Mouse (Mus musculus) erythroblast, adult 5-6 weeks (primary cell): ENCODE measurements around the gene Coq3. TPM values are rescaled to one million over a fixed set of nuclear protein-coding genes. Genes with fewer than 3 reads are reported as not detected.
A peak's percentile ranks its signal among the peaks of the same experiment; 100 is the strongest.

Experiments used
- ATAC-seq: replicated peaks from 2 replicates; pipeline ENCODE4 v1.8.0; 2016; ENCODE audit warnings: moderate number of reproducible peaks, mild to moderate bottlenecking, moderate TSS enrichment, inconsistent platforms; ENCODE audit not compliant: poor library complexity, low FRiP score, severe bottlenecking
- total RNA-seq, 2 experiments: library from RNA; stranded (forward) in 1 of 2; stranded (reverse) in 1 of 2; fragments of 150-400 nt in 1 of 2; fragments of 200-764, 138-1000 nt in 1 of 2; gene quantifications; 2 replicates each; pipeline versions ENCODE4 v1.2.3 to v1.2.4; 2015 to 2017; ENCODE audit warnings: low replicate concordance in 2 of 2

Coq3 gene
- total RNA-seq (2015; ENCODE audit: low replicate concordance) (0.84 and 2.1 TPM in 2 replicates), total RNA-seq (2017; ENCODE audit: low replicate concordance) (2.6 and 3.5 TPM in 2 replicates)

DNA sequence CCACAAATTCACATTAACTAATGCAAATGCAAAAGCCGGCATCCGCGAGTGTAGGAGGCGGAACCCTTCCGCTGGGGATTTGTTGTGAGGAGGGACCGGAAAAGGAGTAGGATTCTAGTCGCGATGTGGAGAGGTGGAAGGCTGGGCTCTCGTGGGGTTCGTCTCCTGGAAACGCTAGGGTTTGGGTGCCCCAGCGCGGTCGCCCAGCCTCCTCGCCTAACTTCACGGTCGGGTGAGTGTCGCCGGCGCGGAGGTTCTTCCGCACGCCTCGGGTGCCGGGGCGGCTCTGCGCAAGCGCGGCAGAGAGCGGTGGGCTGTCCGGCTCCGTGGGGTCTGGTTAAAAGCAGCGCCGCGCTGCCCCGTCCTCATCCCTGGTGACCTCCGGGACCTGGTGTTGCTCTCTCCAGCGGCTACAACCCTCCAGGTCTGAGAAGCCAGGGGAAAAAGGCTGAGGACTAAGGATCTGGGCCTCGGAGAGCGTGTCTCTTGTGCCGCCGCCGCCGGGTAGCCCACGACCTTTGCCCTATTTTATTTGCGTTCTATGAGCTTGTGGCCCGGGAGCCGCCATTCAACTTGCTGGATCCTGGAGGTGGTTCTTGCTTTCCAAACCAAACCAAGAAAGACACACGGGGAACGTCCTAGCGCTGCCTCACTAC is at the start of gene Coq3:
TSS of gene Coq3 (plus strand) at position 109 of the 656 bp plus-strand sequence.
- peak; percentile 86 for ATAC-seq

DNA sequence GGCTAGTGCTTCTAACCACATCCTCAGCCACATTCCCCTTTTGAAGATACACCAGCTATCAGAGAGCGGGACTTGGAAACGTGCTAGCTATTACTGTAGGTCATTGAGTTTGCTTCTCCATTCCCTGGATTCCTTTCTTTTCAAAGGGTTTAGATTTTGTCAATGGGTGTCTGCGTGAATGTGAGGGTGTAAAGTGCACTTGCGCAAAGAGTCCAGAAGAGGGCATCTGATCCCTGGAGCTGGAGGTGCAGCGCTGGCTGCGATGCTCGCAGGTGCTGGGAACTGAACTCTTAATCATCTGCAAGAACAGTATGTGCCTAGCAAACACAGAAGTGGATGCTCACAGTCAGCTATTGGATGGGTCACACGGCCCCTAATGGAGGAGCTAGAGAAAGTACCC is 46.6 kb upstream of the Coq3 start:
- ATAC-seq: peak; percentile 55; the same call in 1 of the 2 replicates

DNA sequence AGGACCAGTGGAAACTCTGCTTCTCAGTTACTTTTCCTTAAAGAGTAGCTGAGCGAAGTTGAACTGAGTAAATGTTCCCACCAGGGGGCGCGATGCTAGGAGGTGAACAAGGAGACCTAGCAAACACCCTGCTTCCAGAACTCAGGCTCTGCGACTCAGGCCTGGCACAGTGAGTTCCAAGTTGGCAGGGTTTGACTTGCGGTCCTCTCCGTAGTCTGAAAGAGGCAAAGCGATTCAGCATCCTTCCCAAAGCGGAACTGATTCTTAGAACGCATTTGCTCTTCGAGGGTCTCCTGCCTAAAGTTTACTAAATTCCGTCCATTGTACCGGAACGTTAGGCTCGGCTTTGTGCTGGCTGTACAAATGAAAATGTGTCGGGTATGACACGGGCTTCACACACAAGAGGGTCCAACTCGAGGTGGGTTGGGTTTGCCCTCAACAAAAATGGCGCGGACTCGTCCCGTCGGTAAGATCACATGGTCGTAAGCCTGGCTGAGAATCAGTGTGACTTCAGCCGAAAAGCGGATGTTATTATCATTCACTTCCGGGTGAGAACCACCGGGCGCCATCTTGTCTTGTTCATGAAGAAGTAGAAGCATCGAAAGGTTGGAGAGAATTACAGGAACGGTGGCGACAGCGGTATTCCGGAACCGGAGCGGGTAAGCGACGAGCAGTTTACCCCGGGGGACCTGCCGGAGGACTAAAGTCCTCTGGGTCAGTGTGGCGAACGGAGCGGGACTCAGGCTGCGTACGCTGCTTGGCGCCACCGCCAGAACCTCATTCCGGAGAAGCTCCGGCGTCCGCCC is 31.8 kb upstream of the Coq3 start, which contains the start of gene Pnisr:
TSS of gene Pnisr (plus strand) at position 103 of the 806 bp plus-strand sequence.
- ATAC-seq: peak; percentile 96

DNA sequence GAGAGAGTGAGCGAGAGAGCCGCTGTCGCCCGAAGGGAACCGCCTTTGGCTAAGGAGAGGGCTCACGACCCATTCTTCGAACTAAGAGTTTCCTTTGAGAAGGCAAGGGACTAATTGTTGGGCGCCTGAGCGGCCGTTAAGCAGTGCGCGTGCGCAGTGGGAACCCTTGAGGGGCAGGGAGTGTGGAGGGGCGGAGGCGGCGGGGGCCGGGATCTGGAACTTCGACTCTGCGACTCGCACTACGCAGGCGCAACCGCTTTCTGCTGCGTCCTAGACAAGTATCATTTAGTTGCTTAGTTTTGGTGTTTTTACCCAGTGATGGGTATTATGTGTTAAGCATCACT is 31.2 kb upstream of the Coq3 start:
- peak; percentile 85 for ATAC-seq

DNA sequence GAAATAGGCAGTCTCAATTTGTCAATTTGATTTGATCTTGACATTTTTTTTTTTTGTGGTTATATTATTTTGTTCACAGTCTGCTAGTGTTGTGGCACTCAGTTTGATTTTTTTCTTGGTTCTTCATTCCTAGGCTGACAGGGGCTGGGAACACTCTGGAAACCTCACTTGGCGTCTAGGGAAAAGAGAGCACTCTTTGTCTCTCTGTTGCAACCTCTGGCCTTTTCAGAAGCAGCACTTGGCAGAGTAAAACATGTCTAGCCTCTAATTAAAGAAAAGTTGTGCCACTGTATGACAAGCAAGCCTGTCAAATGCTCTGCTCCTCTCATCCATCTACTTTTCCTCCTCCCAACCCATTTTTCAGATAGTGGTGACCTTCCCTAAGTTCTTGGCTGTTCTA is 22.0 kb upstream of the Coq3 start:
- ATAC-seq: no peak

DNA sequence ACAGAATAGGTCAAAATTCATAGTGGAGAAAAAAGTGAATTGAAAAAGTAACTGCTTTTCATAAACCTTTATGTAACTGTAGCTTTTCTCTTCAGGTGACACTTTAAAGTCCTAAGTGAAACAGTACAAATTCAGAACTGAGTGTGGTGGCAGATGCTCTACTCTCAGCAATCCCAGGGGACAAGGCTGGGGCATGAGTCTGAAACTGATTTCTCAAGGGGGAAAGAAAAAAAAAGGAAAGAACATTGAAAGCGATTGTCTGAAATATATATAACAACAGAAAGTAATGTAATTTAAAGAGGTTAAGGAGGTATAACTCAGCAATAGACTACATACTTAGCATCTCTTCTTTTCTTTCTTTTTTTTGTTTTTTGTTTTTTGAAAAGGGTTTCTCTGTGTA is 14.2 kb upstream of the Coq3 start:
- ATAC-seq: no peak

DNA sequence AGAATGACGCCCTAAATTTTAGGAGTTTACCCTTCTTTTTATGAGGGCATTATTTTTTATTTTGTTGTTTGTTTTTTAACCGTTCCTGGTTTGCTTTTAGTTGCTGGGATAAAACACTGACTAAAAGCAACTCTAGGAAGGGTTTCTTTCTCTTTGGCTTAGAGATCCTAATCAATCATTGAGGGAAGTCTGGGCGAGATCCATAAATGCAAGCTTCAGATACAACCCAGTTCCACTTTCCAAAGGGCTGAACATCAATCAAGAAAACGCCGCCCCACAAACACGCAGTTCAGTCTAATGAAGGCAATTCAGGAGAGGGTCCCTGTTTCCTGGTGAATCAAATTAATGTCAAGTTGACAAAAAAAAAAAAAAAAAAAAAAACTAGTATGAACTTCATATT is 697 bp upstream of the Coq3 start:
- no peak for ATAC-seq

DNA sequence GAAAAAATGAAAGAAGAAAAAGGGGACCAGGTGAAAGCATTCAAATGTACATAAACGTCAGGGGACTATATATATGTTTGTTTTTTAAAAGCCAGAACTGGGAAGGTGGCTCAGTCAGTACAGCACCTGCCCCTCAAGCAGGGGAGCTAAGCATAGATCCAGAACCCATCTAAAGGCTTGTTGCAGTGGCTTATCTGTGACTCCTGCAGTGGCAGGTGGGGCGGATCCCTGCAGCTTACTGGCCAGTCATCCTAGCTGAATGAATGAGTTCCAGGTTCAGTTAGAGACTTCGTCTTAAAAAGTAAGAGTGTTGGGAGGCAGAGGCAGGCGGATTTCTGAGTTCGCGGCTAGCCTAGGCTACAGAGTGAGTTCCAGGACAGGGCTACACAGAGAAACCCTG is 3.3 kb downstream of the Coq3 start:
- ATAC-seq: no peak

DNA sequence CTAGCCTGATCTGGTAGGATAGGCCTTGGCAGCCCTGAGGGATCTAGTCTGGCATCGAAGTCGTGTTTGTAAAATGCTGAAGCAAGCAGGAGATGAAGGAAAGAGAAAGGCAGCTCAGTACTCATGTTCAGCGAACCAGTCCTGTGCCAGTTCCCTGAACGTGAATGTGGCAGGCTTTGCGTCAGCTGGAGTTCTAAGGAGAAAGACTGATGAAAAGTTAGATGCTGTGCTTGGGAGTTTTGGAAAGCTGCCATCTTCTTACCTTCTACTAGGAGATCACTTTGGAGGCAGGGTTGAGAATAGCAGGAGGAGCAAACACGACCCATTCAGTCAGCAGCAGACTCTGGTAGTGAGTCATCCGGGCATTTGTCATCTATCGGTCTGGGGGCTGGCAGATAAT is 6.4 kb downstream of the Coq3 start:
- no peak for ATAC-seq

DNA sequence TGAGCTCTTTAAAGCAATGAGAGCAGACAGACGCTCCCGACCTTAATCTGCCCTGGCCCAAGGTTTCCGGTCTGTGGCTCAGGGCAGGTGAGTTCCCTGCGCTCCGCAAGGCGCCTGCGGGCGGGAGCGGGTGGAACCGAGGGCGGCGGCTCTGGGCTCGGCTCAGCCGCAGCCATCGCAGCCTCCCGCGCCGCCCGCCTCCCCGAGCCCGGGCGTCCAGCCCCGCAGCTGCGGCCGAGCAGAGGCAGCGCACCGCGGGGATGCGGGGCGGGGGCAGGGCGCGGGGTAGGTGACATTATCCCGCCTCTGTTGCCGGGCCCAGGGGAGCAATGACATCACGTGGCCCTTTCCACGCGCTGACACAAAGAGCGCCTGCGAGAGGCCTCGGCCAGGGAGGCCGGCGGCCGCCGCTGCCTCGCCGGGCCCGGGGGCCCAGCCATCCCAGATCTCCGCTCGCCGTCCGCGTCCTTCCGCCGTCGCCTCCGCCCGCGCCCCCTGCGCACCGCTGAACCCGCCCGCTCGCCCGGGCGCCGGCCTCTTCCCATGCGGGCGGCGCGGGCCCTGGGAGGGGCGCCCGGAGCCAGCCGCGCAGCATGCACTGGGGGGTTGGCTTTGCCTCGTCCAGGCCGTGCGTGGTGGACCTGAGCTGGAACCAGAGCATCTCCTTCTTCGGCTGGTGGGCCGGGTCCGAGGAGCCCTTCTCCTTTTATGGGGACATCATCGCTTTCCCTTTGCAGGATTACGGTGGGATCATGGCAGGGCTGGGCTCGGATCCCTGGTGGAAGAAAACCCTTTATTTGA is 51.7 kb downstream of the Coq3 start, which contains the start of gene Faxc:
TSS of gene Faxc (plus strand) at position 359 of the 801 bp plus-strand sequence.
- no peak for ATAC-seq

DNA sequence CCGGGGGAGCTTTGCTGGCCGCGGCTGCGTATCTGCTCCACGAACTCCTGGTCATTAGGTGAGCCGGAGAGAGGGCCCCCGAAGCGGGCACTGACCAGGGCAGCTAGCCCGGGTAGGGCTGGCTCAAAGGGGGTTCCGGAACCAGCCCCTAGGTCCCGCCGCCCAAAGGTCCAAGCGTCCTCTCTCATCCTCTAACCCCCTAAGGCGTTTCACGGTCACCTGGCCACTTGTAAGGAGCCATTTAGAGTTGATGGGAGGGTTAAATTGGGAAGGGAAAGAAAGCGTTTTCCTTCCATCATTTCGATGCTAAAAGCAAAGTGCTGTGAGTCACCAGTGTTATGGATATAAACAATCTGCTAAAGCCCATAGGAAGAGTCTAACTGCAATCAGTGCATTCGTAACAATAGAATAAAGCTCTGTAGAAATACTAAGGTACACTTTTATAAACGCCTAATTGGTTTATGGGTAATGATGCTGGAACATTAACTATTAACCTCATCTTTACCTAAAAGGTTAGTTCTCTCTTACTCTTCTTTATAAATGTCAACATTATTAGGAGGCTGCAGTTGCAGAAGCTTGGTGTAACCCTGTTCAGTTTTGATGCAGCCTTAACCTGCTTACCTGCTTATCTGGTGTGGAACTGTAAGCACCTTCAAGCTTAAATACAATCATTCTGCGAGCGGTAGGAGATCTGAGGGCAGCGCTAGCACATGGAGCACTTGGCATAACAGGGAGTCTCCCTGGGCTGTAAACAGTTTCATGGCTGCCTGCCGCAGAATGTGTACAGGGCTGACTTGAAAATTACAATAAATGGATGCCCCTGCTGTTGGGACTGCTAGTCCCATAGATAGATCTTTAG is 52.5 kb downstream of the Coq3 start:
- ATAC-seq: no peak

DNA sequence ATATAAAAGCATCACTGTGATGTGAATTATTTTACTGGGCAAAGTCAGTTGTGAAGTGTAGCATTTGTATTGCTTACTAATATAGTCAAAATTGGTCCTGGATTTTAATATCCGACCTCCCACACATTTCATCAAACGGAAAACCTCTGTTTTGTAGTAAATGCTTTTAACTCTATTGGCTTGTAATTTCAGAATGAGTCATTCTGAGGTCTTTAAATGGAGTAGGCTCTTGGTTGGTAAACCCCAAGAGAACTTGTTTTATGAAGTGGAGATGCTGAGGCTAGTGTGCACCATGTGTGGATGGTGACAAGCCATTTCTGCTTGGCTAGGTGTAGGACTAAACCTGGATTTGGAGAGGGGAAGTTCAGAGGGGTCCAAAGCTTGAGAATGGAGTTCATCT is 55.9 kb downstream of the Coq3 start:
- ATAC-seq: no peak

DNA sequence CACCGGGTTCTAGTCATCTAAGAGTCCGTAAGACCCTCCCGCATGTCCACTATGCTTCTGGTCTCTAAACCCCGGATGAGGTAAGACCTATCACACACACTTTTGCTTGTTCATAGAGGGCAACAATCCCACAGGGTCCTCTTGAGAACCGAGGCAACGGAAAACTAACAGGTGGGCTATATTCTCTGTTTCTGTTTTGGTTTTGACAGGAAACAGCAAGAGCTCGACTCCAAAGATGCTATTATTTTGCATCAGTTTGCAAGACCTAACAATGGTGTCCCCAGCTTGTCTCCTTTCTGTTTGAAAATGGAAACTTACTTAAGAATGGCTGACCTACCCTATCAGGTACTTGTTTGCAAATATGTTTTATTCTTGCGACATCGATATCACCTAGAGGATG is 57.0 kb downstream of the Coq3 start:
- ATAC-seq: no peak

DNA sequence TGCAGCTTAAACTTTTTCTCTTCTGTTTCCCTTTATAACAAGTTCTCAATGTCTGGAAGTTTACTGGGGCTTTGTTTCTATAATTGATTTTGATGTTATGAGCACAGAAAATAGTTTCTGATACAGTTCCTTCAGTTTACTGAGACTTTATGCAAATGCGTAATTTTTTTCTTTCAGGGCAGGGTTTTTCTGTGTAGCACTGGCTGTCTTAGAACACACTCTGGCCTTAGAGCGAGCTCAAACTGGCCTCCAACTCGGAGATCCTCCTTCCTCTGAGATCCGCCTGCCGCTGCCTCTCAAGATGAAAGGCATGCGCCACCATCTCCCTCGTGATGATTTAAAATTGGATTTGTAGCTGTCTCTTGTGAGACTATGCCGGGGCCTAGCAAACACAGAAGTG is 58.4 kb downstream of the Coq3 start:
- ATAC-seq: no peak

DNA sequence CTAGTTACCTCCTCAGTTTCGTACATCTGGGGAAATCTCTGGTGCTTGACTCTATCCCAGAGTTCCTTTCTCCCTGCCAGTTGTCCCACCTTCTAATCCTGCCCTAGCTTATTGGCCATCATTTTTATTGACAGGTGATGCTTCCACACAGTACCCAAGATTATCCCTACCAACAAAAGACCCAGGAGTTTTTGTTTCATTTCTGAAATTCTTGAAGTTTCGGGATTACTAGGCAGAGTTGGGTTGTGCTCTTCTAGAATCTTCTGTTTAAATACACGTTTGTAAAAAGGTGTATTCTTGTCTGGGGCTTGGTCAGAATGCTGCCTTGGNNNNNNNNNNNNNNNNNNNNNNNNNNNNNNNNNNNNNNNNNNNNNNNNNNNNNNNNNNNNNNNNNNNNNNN is 65.2 kb downstream of the Coq3 start:
- ATAC-seq: no peak

DNA sequence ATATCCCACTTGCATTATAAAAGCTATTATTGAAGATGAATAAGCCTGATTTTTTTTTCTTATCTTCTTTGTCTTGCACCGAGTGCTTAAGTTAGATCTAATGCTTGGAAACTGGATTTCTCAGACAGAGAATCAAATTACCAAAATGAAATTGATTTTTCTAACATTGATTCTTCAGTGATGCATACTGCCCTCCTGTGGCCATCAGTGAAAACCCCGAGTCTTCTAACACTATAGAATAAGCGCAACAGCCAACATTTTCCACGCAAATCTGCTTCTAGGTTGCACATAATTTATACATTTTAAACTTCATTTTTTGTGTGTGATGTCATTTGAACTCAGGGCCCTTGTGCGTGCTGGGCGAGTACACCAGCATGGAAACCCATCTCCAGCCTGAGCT is 72.0 kb downstream of the Coq3 start:
- ATAC-seq: no peak

DNA sequence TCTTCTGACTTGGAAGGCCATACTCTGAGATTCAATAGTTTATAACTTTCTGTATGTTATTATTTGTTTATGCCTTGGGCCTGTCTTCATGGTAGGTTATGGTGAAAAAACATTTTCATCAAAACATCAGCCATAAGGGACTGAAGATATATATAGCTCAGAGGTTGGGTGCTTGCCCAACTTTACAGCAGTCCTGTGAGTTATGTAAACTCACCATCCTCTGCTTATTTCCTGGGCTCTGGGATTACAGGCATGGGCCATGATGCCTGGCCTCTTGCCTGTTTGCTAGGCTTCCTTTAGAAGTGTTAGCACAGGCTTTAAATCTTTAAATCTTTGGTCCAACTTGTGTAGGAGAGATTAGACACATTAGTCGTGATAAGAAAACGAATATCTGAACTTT is 72.8 kb downstream of the Coq3 start:
- ATAC-seq: no peak

DNA sequence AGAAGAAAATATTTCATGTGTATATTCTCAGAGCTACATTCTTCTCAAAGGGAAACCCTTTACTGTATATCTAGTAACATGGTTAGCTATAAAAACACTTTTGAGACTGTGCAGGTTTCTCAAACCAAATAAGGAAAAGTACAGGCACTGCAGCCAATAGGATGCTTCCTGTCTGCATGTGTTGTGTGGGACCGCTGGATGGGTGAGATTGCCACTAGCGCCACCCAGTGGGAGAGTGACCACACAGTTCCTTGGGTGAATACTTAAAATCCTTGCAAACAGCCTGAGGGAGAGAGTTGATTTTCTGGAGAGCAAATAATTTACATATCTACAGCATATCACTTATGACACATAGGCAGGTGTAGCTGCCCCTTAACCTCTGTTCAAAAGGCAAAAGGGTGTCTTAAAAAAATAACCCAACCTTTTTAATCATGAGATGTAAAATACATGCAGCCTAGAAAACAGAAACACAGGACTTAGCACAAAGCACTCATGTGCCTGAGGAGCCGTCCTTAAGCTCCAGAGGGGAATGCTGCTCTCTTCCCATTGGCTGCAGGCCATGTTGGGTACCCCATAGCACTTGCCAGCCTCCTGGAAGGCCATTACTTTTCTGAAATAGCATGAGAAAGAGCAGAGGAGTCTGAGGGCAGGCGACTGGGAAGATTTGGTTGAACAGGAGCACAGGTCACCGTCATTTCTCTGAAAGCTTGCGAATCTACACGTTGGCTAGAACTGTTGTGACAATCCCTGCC is 78.3 kb downstream of the Coq3 start:
- ATAC-seq: no peak
